16 mouse cellular contexts compared by ENCODE assay signal in genomic region chr9:34704357-34704756, GRCm38 (mm10).
DNase-seq lines count a peak whose midpoint lies in the region; ATAC-seq and TF ChIP-seq lines count a peak whose summit lies in the region.
"Had no signal": no experiment of that assay in that cellular context is flagged by ENCODE, and none has a peak within 500 bp of the region (broad histone marks: within the 10 kb centered on the region; RNA-seq: fewer than 3 reads in every experiment).

No protein-coding gene starts in this region.

- no peak for DNase-seq in forebrain, embryonic 14.5 days (ENCODE audit: low spot score)
- DNase-seq in kidney, postnatal 0 days (ENCODE audit: low spot score): peak; percentile 66
- DNase-seq in kidney, adult 11 months: no peak
- peak; percentile 30 for DNase-seq in neural tube, embryonic 11.5 days (ENCODE audit: low spot score)
- no peak for DNase-seq in heart, adult 8-10 months (ENCODE audit: low spot score)
- DNase-seq in ovary, adult 18-20 months (ENCODE audit: low spot score): no peak
- DNase-seq: cerebellum, adult 11 months; gastrocnemius, postnatal 10 days; heart, postnatal 10 days; thymus, postnatal 25 days had no signal

- 68% methylated on average over 2 of the region's 2 CpGs for WGBS in forebrain, embryonic 14.5 days
- WGBS in forebrain, embryonic 13.5 days: 89% methylated on average over 2 of the region's 2 CpGs
- 20% methylated on average over 2 of the region's 2 CpGs for WGBS in kidney, postnatal 0 days
- 31% methylated on average over 2 of the region's 2 CpGs for WGBS in neural tube, embryonic 11.5 days
- 56% methylated on average over 2 of the region's 2 CpGs for WGBS in neural tube, embryonic 15.5 days

- H3K4me3 ChIP-seq in forebrain, embryonic 14.5 days (ENCODE audit: low read depth, low read length): no peak overlapping the region
- no peak overlapping the region for H3K4me3 ChIP-seq in forebrain, embryonic 13.5 days
- H3K4me3 ChIP-seq in kidney, postnatal 0 days (replicated peaks; ENCODE audit: low read depth, low read length): no peak overlapping the region
- no peak overlapping the region for H3K4me3 ChIP-seq in neural tube, embryonic 11.5 days (ENCODE audit: low read depth, low read length)
- H3K4me3 ChIP-seq in neural tube, embryonic 15.5 days (replicated peaks): no peak overlapping the region
- H3K4me3 ChIP-seq: limb, embryonic 12.5 days; megakaryocyte, embryonic 14.5 days had no signal

- no peak overlapping the region for H3K4me2 ChIP-seq in forebrain, embryonic 14.5 days (ENCODE audit: low read length)
- H3K4me2 ChIP-seq in forebrain, embryonic 13.5 days: no peak overlapping the region
- no peak overlapping the region for H3K4me2 ChIP-seq in kidney, postnatal 0 days (ENCODE audit: low read length)
- no peak overlapping the region for H3K4me2 ChIP-seq in neural tube, embryonic 11.5 days (ENCODE audit: low read depth)
- H3K4me2 ChIP-seq in neural tube, embryonic 15.5 days: no peak overlapping the region
- H3K4me2 ChIP-seq: limb, embryonic 12.5 days had no signal

- H3K27me3 ChIP-seq in forebrain, embryonic 14.5 days (replicated peaks; ENCODE audit: control insufficient read depth, insufficient read depth, low read length): no peaks in the 10 kb centered on the region
- no peaks in the 10 kb centered on the region for H3K27me3 ChIP-seq in forebrain, embryonic 13.5 days
- H3K27me3 ChIP-seq in kidney, postnatal 0 days (ENCODE audit: insufficient read depth, low read length): no peaks in the 10 kb centered on the region
- H3K27me3 ChIP-seq in neural tube, embryonic 11.5 days (ENCODE audit: control insufficient read depth, insufficient read depth, low read length): no peaks in the 10 kb centered on the region
- H3K27me3 ChIP-seq in neural tube, embryonic 15.5 days (replicated peaks): no peaks in the 10 kb centered on the region
- H3K27me3 ChIP-seq: limb, embryonic 12.5 days; megakaryocyte, embryonic 14.5 days had no signal

- H3K27ac ChIP-seq in forebrain, embryonic 14.5 days (ENCODE audit: low read depth, low read length): no peak overlapping the region
- H3K27ac ChIP-seq in forebrain, embryonic 13.5 days: no peak overlapping the region
- no peak overlapping the region for H3K27ac ChIP-seq in kidney, postnatal 0 days
- H3K27ac ChIP-seq in neural tube, embryonic 11.5 days (ENCODE audit: low read depth, low read length): no peak overlapping the region
- H3K27ac ChIP-seq in neural tube, embryonic 15.5 days (replicated peaks): no peak overlapping the region; the same call in 1 of the 2 replicates
- H3K27ac ChIP-seq: limb, embryonic 12.5 days; liver, embryonic 14.5 days had no signal

- H3K9me3 ChIP-seq in forebrain, embryonic 14.5 days (replicated peaks; ENCODE audit: control insufficient read depth, low read length): no peaks in the 10 kb centered on the region
- H3K9me3 ChIP-seq in forebrain, embryonic 13.5 days (replicated peaks): no peaks in the 10 kb centered on the region
- H3K9me3 ChIP-seq in kidney, postnatal 0 days (replicated peaks; ENCODE audit: low read length): no peaks in the 10 kb centered on the region
- H3K9me3 ChIP-seq in neural tube, embryonic 11.5 days (ENCODE audit: control insufficient read depth, low read length): no peaks in the 10 kb centered on the region
- 0 out of 2 replicates have a peak, but pooled peaks cover 3% of the 10 kb centered on the region for H3K9me3 ChIP-seq in neural tube, embryonic 15.5 days (replicated peaks)
- H3K9me3 ChIP-seq: limb, embryonic 12.5 days; megakaryocyte, embryonic 14.5 days had no signal

- no peak overlapping the region for H3K9ac ChIP-seq in forebrain, embryonic 14.5 days (ENCODE audit: low read length)
- H3K9ac ChIP-seq in forebrain, embryonic 13.5 days: no peak overlapping the region
- H3K9ac ChIP-seq in kidney, postnatal 0 days (ENCODE audit: low read depth, low read length): no peak overlapping the region
- no peak overlapping the region for H3K9ac ChIP-seq in neural tube, embryonic 11.5 days (ENCODE audit: low read length)
- no peak overlapping the region for H3K9ac ChIP-seq in neural tube, embryonic 15.5 days (replicated peaks)
- H3K9ac ChIP-seq: limb, embryonic 12.5 days; liver, embryonic 14.5 days had no signal

- ATAC-seq in forebrain, embryonic 14.5 days: 0 out of 2 replicates have a peak, but pooled peaks have one; percentile 10
- no peak for ATAC-seq in forebrain, embryonic 13.5 days
- ATAC-seq in kidney, postnatal 0 days (replicated peaks; ENCODE audit: low FRiP score, low read depth): 0 out of 2 replicates have a peak, but pooled peaks have one; percentile 43
- ATAC-seq in neural tube, embryonic 11.5 days (ENCODE audit: insufficient read depth, low FRiP score, low TSS enrichment): no peak
- no peak for ATAC-seq in neural tube, embryonic 15.5 days (ENCODE audit: low FRiP score)
- ATAC-seq: activated CD4-positive, CD25-positive, alpha-beta regulatory T cell, adult 4 months had no signal

- TF ChIP-seq CTCF in kidney, postnatal 0 days (IDR thresholded peaks at IDR 0.05; ENCODE audit: low read depth): no peak

- H3K36me3 ChIP-seq in forebrain, embryonic 14.5 days (ENCODE audit: control insufficient read depth, insufficient read depth, low read length): no peaks in the 10 kb centered on the region
- no peaks in the 10 kb centered on the region for H3K36me3 ChIP-seq in forebrain, embryonic 13.5 days (ENCODE audit: poor library complexity, severe bottlenecking)
- H3K36me3 ChIP-seq in kidney, postnatal 0 days (ENCODE audit: insufficient read depth, low read length): no peaks in the 10 kb centered on the region
- H3K36me3 ChIP-seq in neural tube, embryonic 11.5 days (ENCODE audit: control insufficient read depth, insufficient read depth, low read length): no peaks in the 10 kb centered on the region
- no peaks in the 10 kb centered on the region for H3K36me3 ChIP-seq in neural tube, embryonic 15.5 days
- H3K36me3 ChIP-seq: limb, embryonic 12.5 days had no signal

- peaks cover 5% of the 10 kb centered on the region; the same call in 1 of the 2 replicates for H3K4me1 ChIP-seq in forebrain, embryonic 14.5 days (ENCODE audit: control insufficient read depth, insufficient read depth, low read length)
- peaks cover 31% of the 10 kb centered on the region for H3K4me1 ChIP-seq in forebrain, embryonic 13.5 days
- no peaks in the 10 kb centered on the region; the same call in none of the 2 replicates for H3K4me1 ChIP-seq in kidney, postnatal 0 days (replicated peaks; ENCODE audit: insufficient read depth, low read length)
- peaks cover 6% of the 10 kb centered on the region; the same call in 1 of the 2 replicates for H3K4me1 ChIP-seq in neural tube, embryonic 11.5 days (ENCODE audit: control insufficient read depth, insufficient read depth, low read length)
- peaks cover 32% of the 10 kb centered on the region for H3K4me1 ChIP-seq in neural tube, embryonic 15.5 days
- H3K4me1 ChIP-seq: megakaryocyte, embryonic 14.5 days had no signal

Comparison
In these comparisons a context has a peak if more than half of its experiments do, and no peak if none do; other contexts are left out.
1. ATAC-seq: peak in forebrain, embryonic 14.5 days (single experiment) and kidney, postnatal 0 days (single experiment); none in forebrain, embryonic 13.5 days (single experiment), neural tube, embryonic 11.5 days (single experiment) and neural tube, embryonic 15.5 days (single experiment).
2. DNase-seq: peak in kidney, postnatal 0 days (single experiment) and neural tube, embryonic 11.5 days (single experiment); none in forebrain, embryonic 14.5 days (single experiment), kidney, adult 11 months (single experiment), heart, adult 8-10 months (single experiment) and ovary, adult 18-20 months (single experiment).